Mouse (Mus musculus) ES-Bruce4 (cell line): ENCODE measurements around the gene Ssrp1.

Experiments
- CTCF ChIP-seq: IDR thresholded peaks from one replicate; pipeline ENCODE4 v1.8.1; 2011; ENCODE audit warnings: low read depth, low read length
- EP300 ChIP-seq: IDR thresholded peaks from 2 replicates; pipeline ENCODE4 v1.6.1; 2011; ENCODE audit warnings: low read depth, low read length; ENCODE audit not compliant: insufficient read depth
- POLR2A ChIP-seq: IDR thresholded peaks from one replicate; pipeline ENCODE4 v1.8.1; 2011; ENCODE audit warnings: low read length; ENCODE audit not compliant: insufficient read depth

GRCm38 (mm10) chr2:85070086-85070485, 33.1 kb downstream of the Ssrp1 start:
- no peak for TF ChIP-seq CTCF
- TF ChIP-seq POLR2A = no peak
- TF ChIP-seq EP300 = no peak
